Mouse (Mus musculus) c-Kit-positive CD71-negative TER-119-negative erythroid progenitor cells, embryonic 14.5 days (primary cell): ENCODE measurements around the gene Poldip2.

Experiments used
- DNase-seq: peaks from one replicate; pipeline ENCODE4 v3.0.0-alpha.2; 2013; ENCODE audit warnings: low read depth

The Poldip2 gene

DNA sequence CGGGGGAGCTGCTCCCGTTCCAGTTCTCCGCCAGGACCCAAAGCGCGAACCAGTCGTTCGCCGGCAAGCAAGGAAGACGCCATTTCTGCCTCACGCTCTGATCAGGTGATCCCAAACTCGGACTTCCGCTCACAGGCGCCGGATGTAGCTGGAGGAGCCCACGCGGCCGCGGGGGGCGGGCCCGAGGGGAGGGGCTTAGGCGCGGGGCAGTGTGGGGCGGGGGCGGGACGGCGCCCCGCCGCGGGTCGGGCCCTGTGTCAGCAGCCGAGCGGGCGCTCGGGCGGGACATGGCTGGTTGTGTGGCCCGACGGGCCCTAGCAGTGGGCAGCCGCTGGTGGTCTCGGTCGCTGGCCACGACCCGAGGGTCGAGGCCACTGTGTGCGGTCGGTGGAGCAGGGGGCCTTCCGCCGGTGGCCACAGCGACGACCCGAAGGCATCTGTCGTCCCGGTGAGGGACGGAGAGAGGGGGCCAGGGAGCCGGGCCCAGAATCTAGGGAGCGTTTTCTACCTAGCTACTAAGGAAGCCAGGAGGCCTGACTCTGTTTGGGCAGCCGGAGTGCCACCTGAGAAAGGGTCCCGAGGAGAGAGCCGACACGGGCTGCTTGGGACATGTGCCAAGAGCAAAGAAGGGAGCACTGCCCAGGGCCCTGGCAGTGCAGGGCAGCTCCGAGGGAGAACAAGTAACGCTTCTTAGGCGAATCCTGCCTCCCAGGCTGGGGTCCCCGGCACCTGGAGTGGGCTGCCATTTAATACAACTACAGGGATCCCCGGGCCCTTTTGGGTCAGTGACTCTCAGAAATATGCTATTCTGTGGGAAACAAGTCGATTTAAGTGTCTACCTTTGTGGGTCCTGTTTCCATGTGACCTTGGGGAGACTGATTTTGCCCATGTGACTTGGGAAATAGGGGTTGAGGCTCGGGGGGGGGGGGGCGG is at the start of gene Poldip2, which contains the start of gene Tmem199:
Gene Poldip2, plus strand, starts transcription at position 169 of the 933 bp plus-strand sequence.
Gene Tmem199, minus strand, starts transcription at position 148 of the 933 bp plus-strand sequence.
- DNase-seq = peak; percentile 87

DNA sequence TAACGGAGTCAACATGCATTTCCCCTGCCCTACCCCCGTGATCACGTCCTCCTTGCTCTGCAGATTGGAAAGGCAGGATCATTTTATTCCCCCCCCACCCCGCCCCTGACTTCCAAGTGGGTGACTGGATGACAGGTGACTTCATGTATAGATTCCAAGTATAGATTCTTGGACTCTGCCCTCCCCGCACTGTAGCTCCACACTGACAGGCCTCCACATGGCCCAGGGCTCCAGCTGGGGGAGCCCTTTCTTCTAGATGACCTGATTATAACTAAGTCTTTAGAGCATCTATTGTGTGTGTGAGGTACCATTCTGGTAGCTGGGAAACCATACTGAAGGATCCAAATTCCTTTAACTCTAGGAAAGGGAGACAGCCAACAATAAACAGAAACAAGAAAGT is 49.3 kb upstream of the Poldip2 start:
- DNase-seq = no peak

DNA sequence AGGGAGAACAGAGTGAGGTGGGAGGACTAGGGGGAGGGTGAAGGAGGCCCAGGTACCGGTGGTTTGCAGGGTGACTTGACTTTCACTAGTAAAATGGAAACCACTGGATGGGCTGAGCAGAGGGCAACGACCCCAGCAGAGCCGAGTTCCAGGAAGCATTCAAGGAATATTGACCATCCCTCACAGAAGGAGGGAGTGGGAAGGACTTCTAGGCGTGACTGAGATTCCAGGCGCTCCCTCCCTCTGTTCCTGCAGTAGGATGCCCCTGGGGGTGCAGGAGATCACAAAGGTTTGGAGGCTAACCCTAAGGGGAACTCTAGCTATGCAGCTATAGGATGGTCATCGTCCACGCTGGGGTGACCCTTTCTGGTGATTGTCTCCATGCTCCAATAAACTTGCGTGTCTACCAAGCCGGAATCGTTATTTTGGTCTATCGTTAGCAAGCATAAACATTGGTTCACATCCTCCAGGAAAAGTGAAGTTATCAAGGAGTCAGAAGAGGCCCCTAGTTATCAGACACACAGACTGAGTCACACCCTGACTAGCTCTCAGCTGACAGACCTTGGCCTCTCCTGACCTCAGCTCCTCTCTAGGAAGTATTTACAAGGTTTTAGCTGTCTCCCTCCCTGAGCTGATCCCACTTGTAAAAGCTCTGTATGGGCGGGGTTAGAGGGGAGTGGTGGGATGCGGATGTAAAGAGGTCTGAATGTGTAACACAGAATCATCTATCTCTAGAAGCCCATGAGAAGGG is 48.5 kb upstream of the Poldip2 start:
- no peak for DNase-seq

DNA sequence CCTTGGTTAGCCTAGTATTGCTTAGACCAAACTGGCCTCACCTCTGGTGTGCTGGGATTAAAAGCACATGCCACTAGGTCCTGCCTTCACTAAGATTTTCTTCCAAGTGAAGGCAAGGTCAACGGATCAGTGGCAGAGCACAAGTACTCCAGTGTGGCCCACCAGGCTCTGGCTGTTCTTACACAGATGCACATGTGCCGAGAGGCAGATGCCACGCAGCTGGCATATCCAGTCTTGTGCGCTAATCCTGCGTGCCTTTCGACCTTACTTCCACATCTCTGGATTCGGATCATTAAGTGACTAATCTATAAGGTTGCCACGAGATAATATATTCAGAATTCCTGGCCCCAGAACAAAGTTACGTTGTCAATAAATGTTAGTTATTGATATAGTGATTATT is 46.9 kb upstream of the Poldip2 start:
- no peak for DNase-seq

DNA sequence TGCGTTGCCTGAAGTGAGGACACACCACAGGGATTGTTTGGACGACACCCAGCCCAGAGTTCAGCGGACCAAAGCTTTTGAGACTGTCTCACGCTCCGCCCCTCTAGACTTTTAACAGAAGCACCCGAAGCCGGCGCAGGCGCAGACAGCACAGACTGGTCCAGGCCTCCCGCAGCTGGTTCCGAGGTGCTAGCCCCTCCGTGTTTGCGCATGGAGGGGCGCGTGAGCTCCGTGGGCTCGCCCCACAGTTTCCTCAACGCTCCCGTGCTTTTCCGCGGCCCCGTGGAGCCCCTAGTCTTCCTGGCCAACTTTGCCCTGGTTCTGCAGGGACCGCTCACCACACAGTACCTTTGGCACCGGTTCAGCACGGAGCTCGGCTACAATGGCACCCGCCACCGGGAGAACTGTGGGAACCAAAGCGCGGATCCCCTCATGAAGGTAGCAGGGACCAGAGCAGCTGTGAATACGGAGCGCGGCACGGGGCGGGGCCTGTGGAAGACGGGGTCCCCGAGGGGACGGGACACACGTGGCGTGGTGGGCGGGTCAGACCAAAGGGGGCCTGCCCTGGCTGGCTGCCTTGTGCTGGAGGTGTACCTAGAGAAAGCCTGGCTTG is 46.3 kb upstream of the Poldip2 start, which contains the start of gene Slc46a1:
Gene Slc46a1, plus strand, starts transcription at position 130 of the 613 bp plus-strand sequence.
- peak; percentile 56 for DNase-seq

DNA sequence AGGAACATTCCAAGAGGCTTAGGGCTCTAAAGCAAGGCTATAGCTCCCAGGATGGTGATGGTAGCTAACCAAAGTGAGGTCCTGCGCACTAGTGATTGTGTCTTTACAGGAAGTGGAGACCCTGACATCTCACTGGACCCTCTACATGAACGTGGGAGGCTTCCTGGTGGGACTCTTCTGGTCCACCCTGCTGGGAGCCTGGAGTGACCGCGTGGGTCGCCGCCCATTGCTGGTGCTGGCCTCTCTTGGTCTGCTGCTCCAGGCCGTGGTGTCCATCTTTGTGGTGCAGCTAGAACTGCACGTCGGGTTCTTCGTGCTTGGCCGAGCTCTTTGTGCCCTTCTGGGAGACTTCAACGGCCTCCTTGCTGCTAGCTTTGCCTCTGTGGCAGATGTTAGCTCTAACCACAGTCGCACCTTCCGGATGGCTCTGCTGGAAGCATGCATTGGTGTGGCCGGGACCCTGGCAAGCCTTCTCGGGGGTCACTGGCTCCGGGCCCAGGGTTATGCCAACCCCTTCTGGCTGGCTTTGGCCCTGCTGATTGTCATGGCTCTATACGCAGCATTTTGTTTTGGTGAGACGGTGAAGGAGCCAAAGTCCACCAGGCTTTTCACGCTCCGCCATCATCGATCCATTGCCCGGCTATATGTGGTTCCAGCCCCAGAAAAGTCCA is 45.6 kb upstream of the Poldip2 start:
- DNase-seq = no peak

DNA sequence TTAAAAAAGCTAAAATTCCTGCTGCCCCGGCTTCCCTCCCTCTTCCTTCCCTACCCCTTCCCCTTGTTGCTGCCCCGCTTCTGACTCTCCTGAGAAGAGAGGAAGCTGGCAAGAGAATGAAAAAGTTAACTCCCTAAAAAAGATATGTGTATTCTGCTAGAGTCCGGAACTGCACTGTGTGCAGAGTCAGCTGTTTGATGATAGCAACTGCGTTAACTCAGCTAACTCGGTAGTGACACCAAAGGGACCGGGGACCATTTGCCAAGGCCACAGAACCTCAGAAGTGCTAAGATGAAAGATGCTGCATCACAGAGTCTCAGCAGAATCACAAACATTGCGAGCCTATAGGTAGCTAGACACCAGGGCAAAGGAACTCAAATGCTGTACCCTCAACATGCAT is 44.5 kb upstream of the Poldip2 start:
- no peak for DNase-seq

DNA sequence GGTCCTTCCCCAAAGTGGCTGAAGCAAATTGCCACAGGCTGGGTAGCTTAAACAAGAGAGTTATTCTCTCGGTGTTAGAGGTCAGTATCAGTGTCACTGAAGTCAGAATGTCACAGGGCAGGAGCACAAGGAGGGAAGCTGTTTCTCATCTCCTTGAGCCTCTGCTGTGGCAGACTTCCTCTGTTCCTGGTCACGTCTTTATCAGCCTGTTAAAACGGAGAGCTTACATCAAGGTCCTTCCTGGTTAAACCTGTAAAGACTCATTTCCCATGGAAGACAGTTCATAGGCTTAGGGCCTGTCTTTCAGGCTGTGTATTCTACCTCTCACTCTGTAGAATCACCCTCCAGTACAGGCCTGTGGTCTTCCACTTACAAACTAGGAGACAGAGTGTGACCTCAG is 44.1 kb upstream of the Poldip2 start:
- DNase-seq = no peak

DNA sequence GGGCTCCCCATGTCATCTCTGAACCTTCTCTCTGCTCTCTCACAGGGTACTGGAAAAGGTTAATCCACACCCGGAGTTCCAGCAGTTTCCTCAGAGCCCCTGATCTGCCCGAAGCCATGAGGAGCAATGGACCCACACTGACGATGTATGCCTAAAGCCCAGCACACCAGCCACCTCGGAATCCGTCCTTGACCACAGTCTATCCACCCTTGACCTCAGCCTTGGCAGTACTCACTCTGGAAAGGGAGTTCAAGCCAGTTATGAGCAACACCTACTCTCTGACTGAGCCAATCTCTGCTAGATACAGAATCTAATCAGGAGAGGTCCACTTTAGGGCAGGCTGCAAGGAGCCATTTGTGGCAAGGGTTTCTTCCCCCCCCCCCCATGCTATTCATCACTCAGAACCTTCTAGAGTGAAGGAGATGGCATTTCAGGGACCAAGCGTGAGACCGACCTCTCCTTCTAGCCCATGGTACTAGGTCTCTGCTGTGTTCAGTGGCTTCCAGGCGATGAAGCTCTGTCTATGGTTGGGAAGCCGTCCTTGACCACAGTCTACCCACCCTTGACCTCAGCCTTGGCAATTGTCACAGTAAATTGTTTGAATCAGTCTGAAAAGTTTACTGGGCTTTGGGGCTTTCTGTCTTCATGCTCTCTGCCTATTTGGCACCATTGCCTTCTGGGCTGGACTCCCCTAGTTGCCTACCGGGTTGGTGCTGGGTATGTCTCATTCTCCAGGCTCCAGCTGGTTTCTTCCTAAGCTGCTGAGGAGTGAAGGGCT is 40.5 kb upstream of the Poldip2 start:
- no peak for DNase-seq

DNA sequence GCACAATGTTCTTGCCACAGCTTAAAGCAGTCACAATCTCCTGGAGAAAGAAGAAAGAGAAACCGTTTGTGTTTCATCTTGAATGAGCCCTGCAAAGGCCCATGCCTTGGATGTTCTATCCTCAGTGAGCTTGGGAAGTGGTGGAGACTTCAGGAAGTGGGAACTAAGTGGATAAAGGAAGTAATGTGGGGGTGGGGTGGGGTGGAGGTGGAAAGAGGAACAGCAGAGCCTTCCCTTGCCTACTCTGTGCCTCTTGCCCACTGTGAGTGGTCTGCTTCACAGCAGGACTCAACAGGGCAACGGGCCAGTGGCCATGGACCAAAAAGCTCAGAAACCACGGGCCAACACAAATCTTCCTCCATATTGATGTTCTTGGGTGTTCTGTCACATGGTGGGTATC is 36.7 kb upstream of the Poldip2 start:
- no peak for DNase-seq

DNA sequence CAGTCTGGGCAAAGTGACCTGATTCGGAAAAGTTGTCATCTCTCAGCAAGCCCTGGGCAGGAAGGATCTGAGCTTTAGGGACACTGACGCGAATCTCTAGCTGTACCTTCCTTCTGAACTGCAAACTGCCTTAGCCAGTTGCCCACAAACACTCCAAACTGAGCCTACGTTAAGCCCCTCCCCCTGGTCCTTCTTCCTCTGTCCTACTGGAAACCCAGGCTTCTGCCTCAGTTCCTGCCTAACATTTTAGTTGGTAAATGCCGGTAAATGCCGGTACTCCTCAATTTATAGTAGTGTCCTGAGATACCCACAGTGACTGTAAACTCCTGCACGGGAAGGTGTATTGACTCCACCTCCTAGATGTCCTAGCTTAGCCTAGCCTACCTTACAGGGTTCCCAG is 28.4 kb upstream of the Poldip2 start:
- DNase-seq = no peak

DNA sequence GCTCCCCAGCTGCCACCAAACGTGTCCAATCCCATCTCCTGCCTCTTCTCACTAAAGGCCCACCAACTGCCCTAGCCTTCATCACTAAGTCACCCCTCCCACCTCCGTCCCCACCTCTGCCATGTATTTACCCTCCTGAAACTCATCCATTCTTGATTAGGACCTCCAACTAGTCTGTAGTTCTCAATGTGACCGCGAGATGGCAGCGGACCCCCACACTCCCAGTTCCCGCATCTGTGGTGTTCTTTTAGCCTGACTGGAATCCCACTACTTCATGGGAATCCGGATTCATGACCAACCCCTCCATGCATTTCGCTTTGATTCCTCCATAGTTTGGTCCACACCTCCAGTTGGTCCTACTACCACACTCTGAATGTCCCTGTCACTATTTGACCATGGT is 23.8 kb upstream of the Poldip2 start:
- DNase-seq = peak; percentile 51

DNA sequence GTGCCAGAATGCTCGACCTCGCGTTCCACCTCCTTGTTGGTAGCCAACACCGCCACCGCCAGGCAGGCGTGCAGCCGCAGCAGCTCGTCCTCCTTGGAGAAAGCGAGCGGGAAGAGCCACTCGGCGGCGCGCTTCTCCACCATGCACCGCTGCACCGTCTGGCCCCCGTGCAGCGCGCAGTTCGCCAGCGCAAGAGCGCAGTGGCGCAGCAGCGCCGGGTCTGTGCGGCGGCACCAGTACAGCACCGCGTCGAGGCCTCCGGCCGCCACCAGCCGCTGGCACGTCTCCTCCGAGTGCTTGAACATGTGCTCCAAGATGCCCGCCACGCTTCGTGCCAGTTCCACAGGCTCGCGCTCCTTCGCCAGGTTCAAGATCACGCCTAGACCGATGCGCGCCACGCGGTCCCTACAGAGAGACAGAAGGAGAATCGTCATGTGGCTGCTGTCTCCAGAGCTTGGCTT is 21.2 kb upstream of the Poldip2 start:
- no peak for DNase-seq

DNA sequence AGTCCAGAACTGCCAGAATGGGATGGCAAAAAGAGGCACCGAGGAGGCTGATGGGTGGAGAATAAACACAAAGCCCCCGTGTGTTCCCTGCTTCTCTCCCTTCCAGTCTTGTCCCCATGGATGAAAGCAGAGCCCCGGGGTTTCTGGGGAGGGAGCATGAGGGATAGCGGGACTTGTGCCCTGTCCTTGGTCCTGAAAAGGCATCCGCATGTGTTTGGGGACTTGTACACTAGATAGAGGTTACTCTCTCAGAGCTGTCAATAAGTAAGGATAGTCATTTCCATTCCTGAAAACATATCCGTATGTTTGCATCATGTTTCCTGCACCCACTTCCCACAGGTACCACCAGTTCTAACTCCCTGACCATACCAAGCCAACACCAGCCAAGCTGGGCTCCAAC is 16.1 kb upstream of the Poldip2 start:
- peak; percentile 53 for DNase-seq

DNA sequence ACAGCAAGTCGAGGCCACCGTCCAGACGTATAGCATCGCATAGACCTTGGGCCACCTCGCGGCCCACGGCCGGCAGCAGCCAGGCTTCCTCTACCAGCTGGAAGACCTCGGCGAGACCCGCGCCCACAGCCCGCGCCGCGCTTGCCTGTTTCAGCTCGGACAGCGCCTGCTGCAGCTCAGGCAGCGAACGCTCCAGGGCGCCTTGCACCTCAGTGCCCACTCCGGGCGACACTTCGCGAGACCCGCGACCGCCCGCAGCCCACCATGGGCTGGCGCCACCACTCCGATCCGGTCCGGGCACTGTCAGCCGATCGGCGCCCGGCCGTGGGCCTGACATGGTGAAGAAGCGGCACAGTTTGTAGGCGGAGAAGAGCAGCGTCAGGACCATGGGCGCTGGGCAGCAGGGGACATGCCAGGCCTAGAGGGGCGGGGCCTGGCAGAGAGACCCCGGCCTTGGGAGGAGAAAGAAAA is 14.9 kb upstream of the Poldip2 start:
- no peak for DNase-seq

DNA sequence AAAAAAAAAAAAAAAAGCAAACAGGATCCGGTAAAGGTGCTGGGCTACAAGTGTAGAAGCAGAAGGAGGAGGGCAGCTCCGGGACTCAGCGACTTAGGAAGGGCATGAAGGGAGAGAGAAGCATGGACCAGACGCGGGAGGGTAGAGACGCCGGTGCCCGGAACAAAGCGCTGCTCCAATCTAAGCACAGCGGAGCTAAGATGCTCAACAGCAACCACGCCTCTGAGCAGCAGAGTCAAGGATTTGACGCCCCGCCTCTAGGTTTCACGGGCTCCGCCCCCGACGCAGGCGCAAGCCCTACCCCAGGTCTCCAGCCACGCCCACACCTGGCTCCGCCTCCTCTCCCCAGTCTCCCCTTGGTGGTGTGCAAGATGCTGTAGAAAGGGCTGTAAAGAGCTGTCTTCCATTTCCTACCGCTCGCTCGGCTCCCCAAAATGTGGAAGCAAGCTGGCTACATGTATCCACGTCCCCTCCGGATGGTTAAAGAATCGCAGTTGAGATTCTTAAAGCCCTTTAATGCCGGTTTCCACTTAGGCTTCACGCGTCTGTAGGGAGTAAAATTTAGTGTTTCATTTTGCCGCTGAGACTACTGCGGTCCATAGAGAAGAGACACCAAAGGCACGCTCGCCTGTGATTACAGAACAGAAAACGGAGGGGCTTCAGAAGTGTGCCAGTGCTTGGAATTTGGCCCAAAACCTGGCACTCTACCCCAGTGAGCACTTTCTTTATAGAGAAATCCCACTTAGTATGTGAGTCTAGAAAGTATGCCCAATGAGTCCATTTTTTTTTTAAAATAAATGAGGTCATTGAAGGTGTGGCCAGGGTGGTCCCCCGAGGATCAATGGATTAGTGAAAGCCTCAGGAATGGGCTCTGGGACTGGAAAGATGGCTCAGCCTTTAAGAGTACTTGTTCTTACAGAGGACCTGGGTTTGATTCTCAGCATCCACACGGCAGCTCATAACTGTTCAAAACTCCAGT is 14.2 kb upstream of the Poldip2 start, which contains the start of gene Sarm1:
Gene Sarm1, minus strand, starts transcription at position 211 of the 979 bp plus-strand sequence.
- DNase-seq = peak; percentile 97

DNA sequence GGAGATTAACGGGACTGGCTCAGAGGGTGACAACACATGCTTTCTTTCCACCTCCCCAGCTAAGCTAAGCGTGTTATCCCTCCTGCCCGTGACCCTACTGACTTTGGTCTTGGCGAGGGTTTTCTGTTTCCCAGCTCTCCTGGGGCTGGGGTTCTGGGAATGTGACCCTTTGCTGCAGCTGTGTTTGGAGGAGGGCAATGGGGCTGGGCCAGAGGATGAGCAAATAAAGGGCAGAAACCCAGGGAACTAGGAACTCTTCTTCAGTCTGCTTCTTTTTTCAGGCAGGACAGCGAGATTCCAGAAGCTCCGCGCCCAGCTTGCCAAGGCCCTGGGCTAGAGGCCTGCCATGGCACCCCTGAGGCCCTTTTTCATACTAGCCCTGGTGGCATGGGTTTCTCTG is 13.0 kb upstream of the Poldip2 start, which contains the start of gene Vtn:
Gene Vtn, plus strand, starts transcription at position 88 of the 400 bp plus-strand sequence.
- DNase-seq = no peak

DNA sequence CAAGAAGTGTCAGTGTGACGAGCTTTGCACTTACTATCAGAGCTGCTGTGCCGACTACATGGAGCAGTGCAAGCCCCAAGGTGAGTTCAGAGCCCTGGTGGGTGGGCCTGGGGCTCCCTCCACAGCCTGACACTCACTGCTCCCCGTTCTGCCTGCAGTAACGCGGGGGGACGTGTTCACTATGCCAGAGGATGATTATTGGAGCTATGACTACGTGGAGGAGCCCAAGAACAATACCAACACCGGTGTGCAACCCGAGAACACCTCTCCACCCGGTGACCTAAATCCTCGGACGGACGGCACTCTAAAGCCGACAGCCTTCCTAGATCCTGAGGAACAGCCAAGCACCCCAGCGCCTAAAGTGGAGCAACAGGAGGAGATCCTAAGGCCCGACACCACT is 12.4 kb upstream of the Poldip2 start:
- no peak for DNase-seq

DNA sequence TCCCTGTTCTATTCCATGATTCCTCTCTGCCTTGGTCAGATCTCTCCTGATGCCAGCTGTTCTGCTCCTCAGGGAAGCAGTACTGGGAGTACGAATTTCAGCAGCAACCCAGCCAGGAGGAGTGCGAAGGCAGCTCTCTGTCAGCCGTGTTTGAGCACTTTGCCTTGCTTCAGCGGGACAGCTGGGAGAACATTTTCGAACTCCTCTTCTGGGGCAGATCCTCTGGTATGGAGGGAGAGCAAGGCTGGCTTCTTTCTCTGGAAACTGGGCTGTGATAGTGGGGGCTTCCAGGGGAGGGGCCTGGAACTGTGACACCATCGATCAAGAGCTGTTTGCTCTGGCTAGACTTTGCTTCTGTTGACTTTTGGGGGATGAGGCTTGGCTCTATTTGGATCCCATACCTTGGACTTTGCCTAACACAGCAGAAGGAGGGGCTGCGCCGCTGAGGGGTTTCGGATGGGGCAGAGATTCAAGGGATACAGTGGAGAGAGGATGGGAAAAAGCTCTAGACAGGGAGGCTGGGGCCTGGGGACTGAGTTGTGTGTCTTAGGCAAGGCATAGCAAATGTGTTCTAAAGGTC is 11.3 kb upstream of the Poldip2 start:
- DNase-seq = no peak
